Mouse (Mus musculus) effector memory CD4-positive, alpha-beta T cell, adult 7 months (primary cell): Measurements from ENCODE around the gene Acat1. TPM values are rescaled to one million over a fixed set of nuclear protein-coding genes. Genes with fewer than 3 reads are reported as not detected.

Source experiments
- polyA plus RNA-seq: library from polyadenylated mRNA; unstranded; fragments of 100-300 nt; shearing (Covaris generic); gene quantifications from one replicate; pipeline ENCODE4 v1.2.1, GENCODE M21; 2017

The Acat1 gene
- polyA plus RNA-seq = 44.5 TPM

DNA sequence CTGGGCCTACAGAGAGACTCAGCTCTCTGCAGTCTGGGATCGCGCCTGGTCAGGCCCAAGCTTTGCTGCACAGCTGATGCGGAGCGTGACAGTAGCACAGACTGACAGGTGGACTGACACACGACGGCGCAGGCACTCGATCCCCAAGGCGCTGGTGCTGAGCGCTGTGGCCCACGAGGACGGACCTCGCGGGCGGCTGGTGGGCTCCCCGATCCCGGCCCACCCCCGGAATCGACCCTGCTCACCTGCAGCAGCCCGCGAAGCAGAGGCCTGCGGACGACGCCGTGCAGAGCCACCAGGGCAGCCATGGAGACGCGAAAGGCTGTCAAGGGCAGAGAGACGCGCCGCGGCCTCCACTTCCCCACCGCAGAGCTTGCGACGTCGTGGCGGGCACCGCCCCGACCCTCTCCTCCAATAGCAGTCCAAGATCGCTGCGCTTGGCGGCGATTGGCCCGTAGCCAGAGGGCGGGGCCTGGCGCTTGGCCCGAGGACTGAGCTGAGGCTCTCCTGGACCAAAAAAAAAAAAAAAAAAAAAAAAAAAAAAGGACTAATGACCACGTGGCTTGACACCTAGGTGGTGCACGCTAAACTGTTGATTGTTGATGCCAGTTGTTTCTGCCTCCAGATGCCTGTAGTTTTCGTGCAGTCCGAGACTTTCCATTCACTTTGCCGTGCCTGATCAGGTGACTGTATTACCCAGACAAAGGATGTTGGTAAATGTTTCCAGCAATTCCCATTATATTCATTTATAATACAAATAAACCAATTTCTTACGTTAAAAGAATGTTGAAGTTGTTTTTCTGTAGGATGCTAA, at the start of gene Acat1:
Acat1 (minus strand) TSS at position 415 of the 814 bp plus-strand sequence.

DNA sequence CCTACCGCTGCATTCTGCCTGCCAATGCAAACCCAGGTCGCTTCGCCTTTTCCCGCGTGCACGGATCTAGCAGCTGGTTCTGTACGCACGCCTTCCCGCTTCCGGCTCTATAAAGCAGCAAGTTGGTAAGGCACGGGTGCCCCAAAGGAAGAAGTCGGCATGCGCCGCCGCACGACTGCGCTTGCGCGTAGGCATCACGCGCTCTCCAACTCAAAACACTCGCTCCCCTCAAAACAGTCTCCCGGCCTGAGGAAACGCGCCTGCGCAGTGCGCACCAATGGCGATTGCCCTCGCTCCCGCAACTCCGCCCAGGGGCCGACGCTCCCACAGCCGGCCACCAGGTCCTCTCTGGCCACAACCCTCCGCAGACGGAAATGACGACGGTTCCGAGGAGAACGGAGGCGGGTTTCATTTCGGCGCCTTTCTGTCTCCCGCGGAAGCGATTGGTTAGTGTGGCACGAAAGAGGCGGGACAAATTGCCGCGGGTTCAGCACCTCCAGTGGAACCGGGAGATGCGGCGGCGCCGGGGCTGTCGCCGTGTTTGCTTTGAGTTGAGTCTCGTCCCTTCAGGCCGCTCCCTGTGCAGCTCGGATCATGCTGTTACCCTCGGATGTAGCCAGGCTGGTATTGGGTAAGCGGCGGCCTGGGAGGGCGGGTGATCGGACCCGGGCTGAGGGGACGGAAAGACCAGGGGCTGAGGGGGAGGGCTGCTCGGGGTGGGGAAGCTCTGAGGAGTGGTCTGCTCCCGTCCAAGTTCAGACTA, 73.4 kb downstream of the Acat1 start, which contains the start of the genes Atm and Npat:
Atm (minus strand) TSS at position 183 of the 763 bp plus-strand sequence.
Npat (plus strand) TSS at position 490 of the 763 bp plus-strand sequence.

Other genes with a start within 250 kb of the Acat1 start
- 2.0 TPM for gene Kdelc2, start 226.4 kb downstream of the Acat1 start, polyA plus RNA-seq
- not detected for gene 4930550C14Rik, start 208.1 kb downstream of the Acat1 start, polyA plus RNA-seq
- 15.1 TPM for gene Atm, start 73.6 kb downstream of the Acat1 start, polyA plus RNA-seq
- 16.1 TPM for gene Npat, start 73.3 kb downstream of the Acat1 start, polyA plus RNA-seq
- gene Cul5, start 59.6 kb upstream of the Acat1 start, polyA plus RNA-seq = 23.3 TPM
- not detected for gene Rab39, start 95.8 kb upstream of the Acat1 start, polyA plus RNA-seq
- 13.3 TPM for gene Slc35f2, start 161.2 kb upstream of the Acat1 start, polyA plus RNA-seq
- not detected for gene Sln, start 239.8 kb upstream of the Acat1 start, polyA plus RNA-seq